Mouse (Mus musculus) erythroblast, embryonic 14.5 days (primary cell): ENCODE measurements around the gene Sfrp4. TPM values are rescaled to one million over a fixed set of nuclear protein-coding genes. Genes with fewer than 3 reads are reported as not detected.

ENCODE experiments used
- H3K27me3 ChIP-seq: 2 replicates; pipeline ENCODE4 v1.6.1; 2012; ENCODE audit warnings: inconsistent platforms; ENCODE audit not compliant: control insufficient read depth
- H3K36me3 ChIP-seq: 2 replicates; pipeline ENCODE4 v1.6.1; 2012; ENCODE audit warnings: mild to moderate bottlenecking, inconsistent platforms; ENCODE audit not compliant: control insufficient read depth
- H3K4me1 ChIP-seq: 2 replicates; pipeline ENCODE4 v1.6.1; 2012; ENCODE audit warnings: inconsistent platforms; ENCODE audit not compliant: control insufficient read depth
- H3K4me3 ChIP-seq: replicated peaks from 2 replicates; pipeline ENCODE3; 2012; ENCODE audit warnings: moderate library complexity, mild to moderate bottlenecking, inconsistent platforms
- H3K9me3 ChIP-seq: 2 replicates; pipeline ENCODE4 v1.6.1; 2012; ENCODE audit warnings: low read length, inconsistent platforms, mixed read lengths; ENCODE audit not compliant: control insufficient read depth
- GATA1 ChIP-seq: IDR thresholded peaks from 2 replicates; pipeline ENCODE4 v1.6.1; 2012; ENCODE audit warnings: low read length, inconsistent platforms, mixed read lengths
- TAL1 ChIP-seq: IDR thresholded peaks from 3 replicates; pipeline ENCODE4 v1.6.1; 2012; ENCODE audit warnings: low read length, inconsistent platforms, mixed read lengths
- polyA plus RNA-seq: library from polyadenylated mRNA; stranded (reverse); fragments of >175 nt; gene quantifications from 2 replicates; pipeline ENCODE4 v1.2.3, GENCODE M21; 2012

Sfrp4 gene
- polyA plus RNA-seq, 1 experiment: not detected

DNA sequence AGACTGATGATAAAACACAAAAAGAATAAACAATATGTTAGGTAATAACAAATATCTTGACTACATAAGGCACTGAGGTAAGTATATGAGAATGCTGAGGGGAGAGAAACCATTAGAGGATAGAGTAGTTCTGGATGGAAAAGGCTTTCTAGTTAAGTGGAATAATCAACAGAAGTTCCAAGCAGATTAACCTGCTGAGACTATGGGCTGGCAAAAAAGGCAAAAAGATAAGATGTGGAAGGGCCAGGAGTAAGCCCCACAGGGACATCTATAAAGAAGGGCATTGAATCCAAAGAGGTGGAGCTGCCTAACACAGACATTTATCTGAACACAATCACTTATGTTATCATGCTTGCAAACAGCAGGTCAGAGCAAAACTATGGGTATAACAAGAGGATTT lies 14.8 kb upstream of the Sfrp4 start:
- no peaks in the 10 kb centered on the region for H3K27me3 ChIP-seq
- TF ChIP-seq GATA1 (no peak), TAL1 (no peak)

DNA sequence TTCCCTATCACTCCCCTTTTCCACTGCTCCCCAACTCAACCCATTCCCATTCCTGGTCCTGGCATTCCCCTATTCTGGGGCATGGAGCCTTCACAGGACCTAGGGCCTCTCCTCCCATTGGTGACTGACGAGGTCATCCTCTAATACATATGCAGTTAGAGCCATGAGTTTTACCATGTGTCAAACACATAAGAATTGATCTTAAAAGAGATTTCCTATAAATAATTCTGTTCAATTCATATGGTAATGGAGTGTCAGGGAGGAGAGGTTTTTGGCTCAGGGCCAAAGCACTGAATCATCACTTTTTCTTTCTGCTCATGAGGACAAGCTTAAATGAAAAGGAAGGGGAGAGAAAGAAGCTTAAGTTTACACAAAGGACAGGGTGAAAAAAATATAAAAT lies 10.6 kb upstream of the Sfrp4 start:
- Histone ChIP-seq H3K9me3 (no peaks in the 10 kb centered on the region), H3K4me3 (no peak overlapping the region), H3K36me3 (peaks cover 5% of the 10 kb centered on the region; the same call in 1 of the 2 replicates), H3K4me1 (peaks cover 13% of the 10 kb centered on the region), H3K27me3 (no peaks in the 10 kb centered on the region)
- TF ChIP-seq GATA1: no peak
- TF ChIP-seq TAL1: no peak

More for the DNA sequence above, 14.8 kb upstream of the Sfrp4 start:
- peaks cover 21% of the 10 kb centered on the region for H3K4me1 ChIP-seq
- no peak overlapping the region for H3K4me3 ChIP-seq
- no peaks in the 10 kb centered on the region for H3K9me3 ChIP-seq
- H3K36me3 ChIP-seq: peaks cover 5% of the 10 kb centered on the region; the same call in 1 of the 2 replicates

DNA sequence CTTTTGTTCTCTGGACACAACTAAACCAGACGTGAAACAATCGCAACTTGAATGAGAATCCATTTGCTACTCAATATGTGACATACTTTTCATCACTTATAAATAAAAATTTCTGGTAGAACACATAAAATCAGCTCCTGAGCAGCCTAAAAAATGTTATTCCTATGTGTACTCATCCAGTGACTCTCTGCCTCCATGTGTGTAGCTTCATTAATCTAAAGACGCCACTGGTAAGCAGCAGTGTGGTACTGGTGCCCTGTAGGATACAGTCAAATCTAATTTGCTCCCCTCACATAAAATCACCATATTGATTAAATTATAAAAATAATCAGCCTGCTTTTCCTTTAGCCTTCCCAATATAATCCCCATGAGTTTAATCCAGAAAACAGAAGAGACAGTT lies 9.9 kb upstream of the Sfrp4 start:
- Histone ChIP-seq H3K9me3 (no peaks in the 10 kb centered on the region), H3K27me3 (no peaks in the 10 kb centered on the region), H3K36me3 (peaks cover 2% of the 10 kb centered on the region; the same call in 1 of the 2 replicates), H3K4me3 (no peak overlapping the region), H3K4me1 (peaks cover 9% of the 10 kb centered on the region)
- no peak for TF ChIP-seq TAL1

DNA sequence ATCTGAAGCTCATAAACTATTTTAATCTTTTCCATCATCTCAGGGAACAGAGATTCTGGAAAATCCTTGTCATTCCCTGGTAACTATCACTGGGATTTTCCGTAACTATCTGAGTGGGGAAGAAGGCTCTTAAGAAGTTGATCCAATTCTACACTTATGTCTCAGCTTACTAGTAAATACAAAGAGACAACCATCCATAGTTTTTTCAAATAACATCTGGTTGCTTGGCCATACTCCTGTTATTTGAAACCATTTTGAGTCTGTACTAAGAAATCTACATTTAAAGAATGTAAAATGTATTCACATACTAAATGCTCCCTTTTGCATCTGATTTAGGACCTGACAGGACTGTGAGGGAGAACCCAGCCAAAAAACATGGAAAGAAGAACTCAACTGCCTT lies 9.5 kb upstream of the Sfrp4 start:
- H3K9me3 ChIP-seq: no peaks in the 10 kb centered on the region
- H3K27me3 ChIP-seq: no peaks in the 10 kb centered on the region
- H3K4me1 ChIP-seq: peaks cover 7% of the 10 kb centered on the region; the same call in 1 of the 2 replicates
- no peak overlapping the region for H3K4me3 ChIP-seq
- peaks cover 2% of the 10 kb centered on the region; the same call in 1 of the 2 replicates for H3K36me3 ChIP-seq
- TF ChIP-seq GATA1 (no peak), TAL1 (no peak)

DNA sequence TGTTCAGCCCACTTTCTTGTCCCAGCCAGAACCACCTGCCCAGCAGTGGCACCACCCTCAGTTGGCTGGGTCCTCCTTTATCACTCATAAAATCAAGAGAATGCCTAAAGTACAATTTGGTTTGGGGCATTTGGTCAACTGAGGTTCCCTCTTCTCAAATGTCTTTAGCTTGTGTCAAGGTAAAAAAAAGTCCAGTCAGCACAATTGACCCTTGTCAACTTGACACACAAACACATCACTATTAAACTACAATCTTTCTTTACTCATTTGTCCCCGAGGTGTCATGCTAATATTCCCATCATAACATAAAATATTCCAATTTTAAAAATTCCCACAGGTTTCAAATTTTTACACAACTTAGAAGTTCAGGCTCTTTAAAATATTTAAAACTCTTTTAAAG lies 8.6 kb upstream of the Sfrp4 start:
- Histone ChIP-seq H3K4me3 (no peak overlapping the region), H3K4me1 (peaks cover 10% of the 10 kb centered on the region), H3K36me3 (peaks cover 2% of the 10 kb centered on the region; the same call in 1 of the 2 replicates), H3K27me3 (peaks cover 4% of the 10 kb centered on the region), H3K9me3 (no peaks in the 10 kb centered on the region)
- TF ChIP-seq GATA1 (no peak), TAL1 (no peak)

DNA sequence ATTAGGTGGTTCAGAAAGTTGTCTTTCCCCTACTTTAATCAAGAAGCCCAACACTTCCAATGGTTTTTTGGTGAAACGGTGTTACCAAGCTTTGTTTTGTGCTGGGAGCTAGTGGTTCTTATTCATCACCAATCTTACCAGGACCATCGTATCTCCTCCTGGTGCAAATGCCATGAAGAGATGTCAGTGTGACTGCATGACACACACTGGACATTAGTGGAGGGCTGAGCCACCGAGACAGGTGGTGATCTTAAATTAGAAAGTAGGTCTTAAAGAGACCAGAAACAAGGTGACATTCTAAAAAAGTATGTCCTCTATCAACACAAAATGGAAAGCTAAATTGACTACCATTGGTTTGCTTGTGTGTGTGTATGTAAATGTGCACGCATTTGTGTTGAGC lies 4.8 kb upstream of the Sfrp4 start:
- TF ChIP-seq GATA1 (no peak), TAL1 (no peak)
- H3K9me3 ChIP-seq: no peaks in the 10 kb centered on the region
- H3K4me1 ChIP-seq: peaks cover 20% of the 10 kb centered on the region
- H3K36me3 ChIP-seq: peaks cover 2% of the 10 kb centered on the region; the same call in 1 of the 2 replicates
- peaks cover 34% of the 10 kb centered on the region for H3K27me3 ChIP-seq
- peak overlapping the region; percentile 72 for H3K4me3 ChIP-seq

DNA sequence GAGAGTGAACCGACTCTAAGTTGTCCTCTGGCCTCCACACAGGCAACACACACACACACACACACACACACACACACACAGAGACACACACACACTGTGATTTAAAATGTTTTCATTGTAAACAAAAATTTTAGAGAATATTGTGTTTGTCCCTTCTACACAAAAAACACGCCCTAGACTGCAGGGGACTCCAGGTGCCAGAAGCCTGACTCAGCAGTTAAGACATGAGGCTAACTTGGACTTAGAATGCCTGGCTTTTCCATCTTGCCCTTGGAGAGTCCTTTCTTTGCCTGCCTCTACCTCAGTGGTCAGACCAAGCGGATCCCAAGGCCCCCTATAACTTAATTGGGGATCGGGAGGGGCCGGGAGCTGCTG lies 4.1 kb upstream of the Sfrp4 start:
- Histone ChIP-seq H3K36me3 (peaks cover 2% of the 10 kb centered on the region; the same call in 1 of the 2 replicates), H3K4me3 (peak overlapping the region; percentile 72), H3K9me3 (no peaks in the 10 kb centered on the region), H3K27me3 (peaks cover 41% of the 10 kb centered on the region), H3K4me1 (peaks cover 26% of the 10 kb centered on the region)
- TF ChIP-seq TAL1: no peak
- no peak for TF ChIP-seq GATA1

DNA sequence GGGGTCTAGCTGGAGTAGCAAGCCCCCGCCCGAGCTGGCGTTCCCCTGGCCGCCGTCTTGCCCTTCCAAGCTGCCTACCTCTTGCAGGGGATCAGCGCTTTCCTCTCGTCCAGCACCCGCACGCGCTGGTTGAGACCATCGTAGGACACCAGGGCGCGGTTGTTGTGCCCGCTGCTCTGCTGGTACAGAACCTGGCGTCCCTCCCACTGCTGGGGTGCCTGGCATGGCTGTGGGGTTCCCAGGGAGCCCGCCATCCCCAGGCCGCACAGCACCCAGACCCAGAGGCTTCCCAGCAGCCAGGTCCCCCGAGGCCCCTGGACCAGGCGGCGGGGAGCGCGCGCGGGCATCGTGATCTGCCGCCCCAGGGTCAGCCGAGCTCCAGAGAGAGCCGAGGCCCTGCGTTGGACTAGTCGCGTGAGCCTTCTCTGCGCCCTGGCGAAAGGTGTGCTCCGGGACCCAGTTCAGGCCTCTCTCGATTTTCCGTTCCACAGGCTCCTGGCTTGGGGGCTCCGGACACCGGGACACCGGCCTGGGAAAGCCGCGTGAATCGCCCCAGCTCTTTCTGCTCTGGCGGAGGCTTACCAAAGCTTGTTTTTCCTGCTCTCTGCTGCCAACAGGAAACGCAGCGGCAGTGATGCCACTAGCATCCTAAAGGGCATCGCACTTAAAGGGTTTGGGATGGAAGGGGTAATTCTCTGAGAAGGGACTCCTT lies 3.5 kb upstream of the Sfrp4 start, which contains the start of gene Epdr1:
Gene Epdr1, minus strand, starts transcription at position 712 of the 712 bp plus-strand sequence.
- Histone ChIP-seq H3K4me1 (peaks cover 26% of the 10 kb centered on the region), H3K27me3 (peaks cover 47% of the 10 kb centered on the region), H3K4me3 (peak within 1 kb of the TSS; percentile 72), H3K9me3 (no peaks in the 10 kb centered on the region), H3K36me3 (peaks cover 2% of the 10 kb centered on the region; the same call in 1 of the 2 replicates)
- TF ChIP-seq GATA1 (no peak), TAL1 (no peak)

DNA sequence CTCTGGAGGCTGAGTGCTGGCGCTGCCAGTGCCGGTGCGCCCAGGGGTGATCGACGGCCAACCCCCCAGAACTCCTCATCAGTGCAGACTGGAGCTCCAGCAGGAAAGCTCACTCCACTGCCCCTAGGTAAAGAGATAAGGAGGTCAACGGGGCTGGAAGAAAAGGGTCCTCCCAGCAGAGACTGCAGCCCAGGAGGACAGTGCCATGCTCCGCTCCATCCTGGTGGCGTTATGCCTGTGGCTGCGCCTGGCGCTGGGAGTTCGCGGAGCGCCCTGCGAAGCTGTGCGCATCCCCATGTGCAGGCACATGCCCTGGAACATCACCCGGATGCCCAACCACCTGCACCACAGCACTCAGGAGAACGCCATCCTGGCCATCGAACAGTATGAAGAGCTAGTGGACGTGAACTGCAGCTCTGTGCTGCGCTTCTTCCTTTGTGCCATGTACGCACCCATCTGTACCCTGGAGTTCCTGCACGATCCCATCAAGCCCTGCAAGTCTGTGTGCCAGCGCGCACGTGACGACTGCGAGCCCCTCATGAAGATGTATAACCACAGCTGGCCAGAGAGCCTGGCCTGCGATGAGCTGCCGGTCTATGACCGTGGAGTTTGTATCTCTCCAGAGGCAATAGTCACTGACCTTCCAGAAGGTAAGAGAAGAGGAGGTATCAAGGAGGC lies 463 bp downstream of the Sfrp4 start:
- peak overlapping the region; percentile 46 for H3K4me3 ChIP-seq
- H3K36me3 ChIP-seq: no peaks in the 10 kb centered on the region
- TF ChIP-seq GATA1: no peak
- H3K27me3 ChIP-seq: peaks cover 53% of the 10 kb centered on the region
- H3K4me1 ChIP-seq: peaks cover 28% of the 10 kb centered on the region
- no peaks in the 10 kb centered on the region for H3K9me3 ChIP-seq
